Comparison of ENCODE assay signal across 8 mouse cellular contexts in the genomic region with DNA sequence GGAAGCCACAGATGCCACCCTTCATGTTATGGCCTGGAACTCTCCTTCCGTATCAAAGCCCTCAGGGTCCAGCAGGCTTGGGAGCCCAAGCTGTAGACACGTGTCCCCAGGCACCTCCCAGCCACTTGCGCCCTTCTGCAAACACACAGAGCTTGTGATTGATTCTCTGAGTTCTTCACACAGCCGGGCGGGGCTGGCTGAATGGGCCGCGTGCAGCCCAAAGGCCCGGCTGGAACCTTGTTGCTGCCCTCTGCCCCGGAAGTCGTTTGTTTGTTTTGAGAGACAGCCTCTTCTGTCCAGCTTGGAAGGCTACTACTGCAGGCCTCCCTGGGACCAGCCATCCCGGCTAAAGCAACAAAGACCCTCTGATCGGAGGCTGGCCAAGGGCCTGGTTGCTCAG.
DNase-seq lines count a peak whose midpoint lies in the region; ATAC-seq and TF ChIP-seq lines count a peak whose summit lies in the region.

No protein-coding gene starts in this region.

- no peaks in the 10 kb centered on the region for H3K36me3 ChIP-seq in heart, embryonic 13.5 days
- H3K36me3 ChIP-seq in kidney, postnatal 0 days (ENCODE audit: insufficient read depth, low read length) = no peaks in the 10 kb centered on the region

- H3K27me3 ChIP-seq in heart, embryonic 13.5 days (replicated peaks) = peaks cover 3% of the 10 kb centered on the region; the same call in 1 of the 2 replicates
- H3K27me3 ChIP-seq in kidney, postnatal 0 days (ENCODE audit: insufficient read depth, low read length) = peaks cover 16% of the 10 kb centered on the region; the same call in 1 of the 2 replicates

- peak overlapping the region; percentile 80 for H3K27ac ChIP-seq in heart, embryonic 13.5 days (replicated peaks)
- peak overlapping the region; percentile 42 for H3K27ac ChIP-seq in kidney, postnatal 0 days

- 38% methylated on average over 12 of the region's 12 CpGs for WGBS in heart, embryonic 13.5 days
- 16% methylated on average over 12 of the region's 12 CpGs for WGBS in kidney, postnatal 0 days

- peaks cover 57% of the 10 kb centered on the region for H3K4me1 ChIP-seq in heart, embryonic 13.5 days
- peaks cover 23% of the 10 kb centered on the region; the same call in 1 of the 2 replicates for H3K4me1 ChIP-seq in kidney, postnatal 0 days (replicated peaks; ENCODE audit: insufficient read depth, low read length)

- DNase-seq in heart, adult 11 months = peak; percentile 93
- no peak for DNase-seq in heart, adult 8-10 months (ENCODE audit: low spot score)
- DNase-seq in kidney, postnatal 0 days (ENCODE audit: low spot score) = peak; percentile 76
- peak; percentile 28 for DNase-seq in lung, postnatal 25 days (ENCODE audit: low spot score)
- DNase-seq in frontal cortex, postnatal 10 days (ENCODE audit: low spot score in 2 of 2) = no peak
- DNase-seq in spleen, adult 18-20 months = no peak

- H3K4me2 ChIP-seq in heart, embryonic 13.5 days = peak overlapping the region; percentile 26
- H3K4me2 ChIP-seq in kidney, postnatal 0 days (ENCODE audit: low read length) = no peak overlapping the region

- no peak; the same call in 1 of the 2 replicates for ATAC-seq in heart, embryonic 13.5 days (ENCODE audit: extremely low read depth, insufficient number of reproducible peaks, low FRiP score, low TSS enrichment)
- ATAC-seq in kidney, postnatal 0 days (replicated peaks; ENCODE audit: low FRiP score, low read depth) = peak; percentile 38; the same call in 1 of the 2 replicates
- no peak for ATAC-seq in cerebellum, adult (ENCODE audit: insufficient number of reproducible peaks, low FRiP score, low TSS enrichment)

- TF ChIP-seq CTCF in kidney, postnatal 0 days (IDR thresholded peaks at IDR 0.05; ENCODE audit: low read depth) = no peak

- H3K4me3 ChIP-seq in heart, embryonic 13.5 days = no peak overlapping the region
- H3K4me3 ChIP-seq in kidney, postnatal 0 days (replicated peaks; ENCODE audit: low read depth, low read length) = no peak overlapping the region

- no peaks in the 10 kb centered on the region for H3K9me3 ChIP-seq in heart, embryonic 13.5 days
- H3K9me3 ChIP-seq in kidney, postnatal 0 days (replicated peaks; ENCODE audit: low read length) = no peaks in the 10 kb centered on the region

- H3K9ac ChIP-seq in heart, embryonic 13.5 days = 0 out of 2 replicates have a peak overlapping the region, but pooled peaks have one; percentile 42
- H3K9ac ChIP-seq in kidney, postnatal 0 days (ENCODE audit: low read depth, low read length) = no peak overlapping the region

Comparison
In these comparisons a context has a peak if more than half of its experiments do, and no peak if none do; other contexts are left out.
1. DNase-seq: peak in heart, adult 11 months (single experiment), kidney, postnatal 0 days (single experiment) and lung, postnatal 25 days (single experiment); none in heart, adult 8-10 months (single experiment), frontal cortex, postnatal 10 days (0 of 2) and spleen, adult 18-20 months (0 of 2).